Mouse (Mus musculus) CH12.LX (cell line): ENCODE measurements at regions not wholly inside any gene's neighbourhood (a gene's known extent, or its start where the extent isn't known, plus 50 kb on each side); places are given as distances from the start of the nearest gene placed in this dataset.

ENCODE experiments used
- DNase-seq: peaks from one replicate; pipeline ENCODE4 v3.0.0-alpha.2; 2013; ENCODE audit errors: extremely low read depth
- H3K27ac ChIP-seq: 2 replicates; pipeline ENCODE4 v1.5.1; 2012; ENCODE audit warnings: low read depth, mild to moderate bottlenecking, control low read depth, moderate library complexity; ENCODE audit not compliant: insufficient read depth
- H3K27me3 ChIP-seq: replicated peaks from 2 replicates; pipeline ENCODE3; 2012; ENCODE audit warnings: inconsistent platforms
- H3K36me3 ChIP-seq, 2 experiments: replicated peaks in 1 of 2; 2 replicates each; pipeline versions ENCODE3 to v1.6.1; 2012; ENCODE audit warnings: inconsistent platforms in 1 of 2, low read length in 1 of 2, mild to moderate bottlenecking in 1 of 2, mixed read lengths in 1 of 2, moderate library complexity in 1 of 2; ENCODE audit not compliant: control insufficient read depth in 1 of 2, insufficient read depth in 1 of 2
- H3K4me1 ChIP-seq, 2 experiments: 2 replicates each; pipeline ENCODE4 v1.6.1; 2012; ENCODE audit warnings: inconsistent platforms in 1 of 2, moderate library complexity in 1 of 2; ENCODE audit not compliant: insufficient read depth in 2 of 2, control insufficient read depth in 1 of 2
- H3K4me2 ChIP-seq: 2 replicates; pipeline ENCODE4 v1.6.1; 2012; ENCODE audit warnings: low read depth, mild to moderate bottlenecking, control low read depth; ENCODE audit not compliant: poor library complexity, insufficient read depth, severe bottlenecking
- H3K4me3 ChIP-seq, 3 experiments: fragments of 150-350 bp in 1 of 3; sonication (generic) in 1 of 3; replicated peaks in 1 of 3; 2 replicates each; pipeline versions ENCODE3 to v1.5.1; 2011 to 2012; ENCODE audit warnings: low read depth in 2 of 3, low read length in 2 of 3, mild to moderate bottlenecking in 2 of 3, moderate library complexity in 2 of 3, control low read depth in 1 of 3, improper control_type of control experiment in 1 of 3, inconsistent platforms in 1 of 3, mixed read lengths in 1 of 3; ENCODE audit not compliant: poor library complexity in 1 of 3
- H3K79me2 ChIP-seq: replicated peaks from 2 replicates; pipeline ENCODE4 v1.6.1; 2012; ENCODE audit warnings: mild to moderate bottlenecking, moderate library complexity; ENCODE audit not compliant: control insufficient read depth, poor library complexity, insufficient read depth, severe bottlenecking; ENCODE audit errors: extremely low read depth
- H3K9ac ChIP-seq: 2 replicates; pipeline ENCODE4 v1.6.1; 2012; ENCODE audit warnings: low read depth, mild to moderate bottlenecking, control low read depth, moderate library complexity; ENCODE audit not compliant: insufficient read depth
- H3K9me3 ChIP-seq: replicated peaks from 2 replicates; pipeline ENCODE3; 2012; ENCODE audit warnings: low read length, inconsistent platforms, mixed read lengths
- BHLHE40 ChIP-seq: IDR thresholded peaks from 2 replicates; pipeline ENCODE4 v1.6.1; 2011; ENCODE audit warnings: mild to moderate bottlenecking, low read depth, low read length, improper control_type of control experiment
- CHD2 ChIP-seq: IDR thresholded peaks from 2 replicates; pipeline ENCODE4 v1.6.1; 2011; ENCODE audit warnings: low read length, improper control_type of control experiment
- CTCF ChIP-seq, 2 experiments: IDR thresholded peaks in 1 of 2; conservative IDR thresholded peaks in 1 of 2; 2 replicates each; pipeline ENCODE4 v1.5.1; 2011 to 2012; ENCODE audit warnings: low read depth in 2 of 2, low read length in 2 of 2, improper control_type of control experiment in 1 of 2, inconsistent platforms in 1 of 2, mild to moderate bottlenecking in 1 of 2, moderate library complexity in 1 of 2
- ELF1 ChIP-seq: IDR thresholded peaks from 2 replicates; pipeline ENCODE4 v1.6.1; 2014; ENCODE audit warnings: low read depth, mild to moderate bottlenecking, inconsistent platforms, low read length, improper control_type of control experiment
- EP300 ChIP-seq: IDR thresholded peaks from 2 replicates; pipeline ENCODE4 v1.6.1; 2011; ENCODE audit warnings: low read length, improper control_type of control experiment
- HCFC1 ChIP-seq: IDR thresholded peaks from 2 replicates; pipeline ENCODE4 v1.6.1; 2012; ENCODE audit warnings: low read depth, mild to moderate bottlenecking, inconsistent platforms, low read length, improper control_type of control experiment
- IRF4 ChIP-seq: IDR thresholded peaks from 2 replicates; pipeline ENCODE4 v1.6.1; 2014; ENCODE audit warnings: low read depth, mild to moderate bottlenecking, inconsistent platforms, low read length, improper control_type of control experiment
- JUND ChIP-seq: conservative IDR thresholded peaks from 2 replicates; pipeline ENCODE4 v1.6.1; 2011; ENCODE audit warnings: low read depth, low read length, improper control_type of control experiment
- MAZ ChIP-seq: IDR thresholded peaks from 2 replicates; pipeline ENCODE4 v1.6.1; 2012; ENCODE audit warnings: low read depth, mild to moderate bottlenecking, inconsistent platforms, low read length, improper control_type of control experiment, moderate library complexity
- MEF2A ChIP-seq: IDR thresholded peaks from 2 replicates; pipeline ENCODE4 v1.6.1; 2014; ENCODE audit warnings: low read depth, mild to moderate bottlenecking, inconsistent platforms, low read length, improper control_type of control experiment, borderline replicate concordance
- MXI1 ChIP-seq: IDR thresholded peaks from 2 replicates; pipeline ENCODE4 v1.6.1; 2011; ENCODE audit warnings: mild to moderate bottlenecking, low read depth, low read length, improper control_type of control experiment
- MYC ChIP-seq: IDR thresholded peaks from 2 replicates; pipeline ENCODE4 v1.6.1; 2011; ENCODE audit warnings: low read depth, mild to moderate bottlenecking, improper control_type of control experiment, low read length
- NRF1 ChIP-seq: IDR thresholded peaks from 2 replicates; pipeline ENCODE4 v1.6.1; 2014; ENCODE audit warnings: low read depth, mild to moderate bottlenecking, inconsistent platforms, low read length, improper control_type of control experiment, moderate library complexity
- POLR2A ChIP-seq: IDR thresholded peaks from 2 replicates; pipeline ENCODE4 v1.6.1; 2011; ENCODE audit warnings: low read depth, mild to moderate bottlenecking, improper control_type of control experiment, low read length
- RAD21 ChIP-seq: IDR thresholded peaks from 2 replicates; pipeline ENCODE4 v1.6.1; 2011; ENCODE audit warnings: low read depth, mild to moderate bottlenecking, low read length, improper control_type of control experiment, moderate library complexity
- SIN3A ChIP-seq: IDR thresholded peaks from 2 replicates; pipeline ENCODE4 v1.6.1; 2012; ENCODE audit warnings: low read length, improper control_type of control experiment, inconsistent platforms
- SMC3 ChIP-seq: IDR thresholded peaks from 2 replicates; pipeline ENCODE4 v1.6.1; 2011; ENCODE audit warnings: low read depth, low read length, improper control_type of control experiment
- TBP ChIP-seq: conservative IDR thresholded peaks from 2 replicates; pipeline ENCODE4 v1.6.1; 2011; ENCODE audit warnings: low read depth, low read length, improper control_type of control experiment
- UBTF ChIP-seq: IDR thresholded peaks from 2 replicates; pipeline ENCODE4 v1.6.1; 2012; ENCODE audit warnings: low read depth, mild to moderate bottlenecking, inconsistent platforms, low read length, improper control_type of control experiment, moderate library complexity
- USF1 ChIP-seq: IDR thresholded peaks from 2 replicates; pipeline ENCODE4 v1.6.1; 2014; ENCODE audit warnings: low read depth, mild to moderate bottlenecking, inconsistent platforms, low read length, improper control_type of control experiment
- ZC3H11A ChIP-seq: IDR thresholded peaks from 2 replicates; pipeline ENCODE4 v1.6.1; 2012; ENCODE audit warnings: low read depth, mild to moderate bottlenecking, inconsistent platforms, low read length, improper control_type of control experiment
- ZKSCAN1 ChIP-seq: IDR thresholded peaks from 2 replicates; pipeline ENCODE4 v1.6.1; 2012; ENCODE audit warnings: low read depth, inconsistent platforms, low read length, improper control_type of control experiment, borderline replicate concordance
- ZMIZ1 ChIP-seq: IDR thresholded peaks from 2 replicates; pipeline ENCODE4 v1.6.1; 2012; ENCODE audit warnings: low read depth, mild to moderate bottlenecking, inconsistent platforms, low read length, improper control_type of control experiment
- ZNF384 ChIP-seq: IDR thresholded peaks from 2 replicates; pipeline ENCODE4 v1.6.1; 2012; ENCODE audit warnings: low read depth, low read length, improper control_type of control experiment, inconsistent platforms
- dilution Hi-C: fragments of 300-500 bp; cut with MboI; formaldehyde crosslinking; loops from 2 replicates; pipeline ENCODE4 v1.14.3; 2020; ENCODE audit warnings: low sequenced_read_pairs; ENCODE audit not compliant: extremely low pct_unique_long_range_greater_than_20kb, extremely low pct_ligation_motif_present
- in situ Hi-C: fragments of 300-500 bp; cut with MboI; formaldehyde crosslinking; loops from 3 replicates; pipeline ENCODE4 v1.14.3; 2019; ENCODE audit warnings: low sequenced_read_pairs, low pct_ligation_motif_present, low pct_unique_long_range_greater_than_20kb, mixed read lengths

DNA sequence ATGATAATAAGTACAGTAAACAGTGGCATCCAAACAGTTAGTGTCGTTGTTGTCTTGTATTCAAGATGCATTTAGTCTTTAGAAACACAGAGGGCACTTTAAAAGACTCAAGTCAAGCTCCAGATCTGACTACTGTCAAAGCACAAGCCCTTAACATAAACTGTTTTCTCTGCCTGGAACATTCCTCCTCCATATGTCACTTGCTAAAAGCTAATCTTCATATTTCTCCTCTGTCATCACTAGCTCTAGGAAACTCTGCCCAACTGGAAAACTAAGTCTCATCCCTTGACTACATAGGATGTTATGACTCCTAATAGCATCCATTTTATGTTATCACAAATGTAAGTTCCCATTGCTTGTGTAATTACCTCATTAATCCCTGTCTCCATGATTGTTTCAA lies 85.8 kb downstream of the Cep44 start:
- no peak for TF ChIP-seq HCFC1
- no peak for TF ChIP-seq ZC3H11A
- TF ChIP-seq SIN3A: no peak
- no peak for TF ChIP-seq JUND
- TF ChIP-seq ELF1: no peak
- no peak for TF ChIP-seq MXI1
- TF ChIP-seq RAD21: no peak
- TF ChIP-seq ZNF384: no peak
- no peak for TF ChIP-seq CTCF (conservative IDR thresholded peaks at IDR 0.05 in 1 of 2, IDR thresholded peaks at IDR 0.05 in 1 of 2; ENCODE audit: low read depth in 2 of 2, low read length in 2 of 2)
- no peak for TF ChIP-seq MAZ
- TF ChIP-seq, all 38 proteins: peak for 0
- no peaks in the 10 kb centered on the region for H3K79me2 ChIP-seq
- no peak overlapping the region for H3K27ac ChIP-seq
- no peak overlapping the region for H3K4me2 ChIP-seq
- H3K4me3 ChIP-seq: no peak overlapping the region
- DNase-seq: no peak
- dilution Hi-C loops (no loop called here), in situ Hi-C loops (no loop called here)
- no peaks in the 10 kb centered on the region for H3K9me3 ChIP-seq
- no peak overlapping the region for H3K9ac ChIP-seq
- no peaks in the 10 kb centered on the region for H3K27me3 ChIP-seq
- H3K36me3 ChIP-seq: no peaks in the 10 kb centered on the region
- H3K4me1 ChIP-seq: no peaks in the 10 kb centered on the region

- H3K79me2 ChIP-seq: no peaks in the 10 kb centered on the region
- H3K4me1 ChIP-seq: no peaks in the 10 kb centered on the region
- no peaks in the 10 kb centered on the region for H3K36me3 ChIP-seq
- no peaks in the 10 kb centered on the region for H3K27me3 ChIP-seq
- H3K27ac ChIP-seq: no peak overlapping the region
- dilution Hi-C loops (no loop called here), in situ Hi-C loops (no loop called here)
- TF ChIP-seq ZKSCAN1 (no peak), TBP (no peak), ZNF384 (no peak), UBTF (no peak), MXI1 (no peak), NRF1 (no peak), EP300 (no peak)
- no peaks in the 10 kb centered on the region for H3K9me3 ChIP-seq
- no peak for DNase-seq
- no peak overlapping the region for H3K4me2 ChIP-seq
- H3K4me3 ChIP-seq: no peak overlapping the region
- no peak overlapping the region for H3K9ac ChIP-seq
These were observed 99.9 kb downstream of the Cep44 start for GRCm38 (mm10) chr8:56450982-56451381.

- peak; percentile 7 for DNase-seq
- in situ Hi-C loops (no loop called here), dilution Hi-C loops (no loop called here)
- no peak for TF ChIP-seq ZC3H11A
- TF ChIP-seq RAD21: no peak
- TF ChIP-seq CHD2: no peak
- TF ChIP-seq ZMIZ1: no peak
- TF ChIP-seq SIN3A: no peak
- no peak for TF ChIP-seq USF1
- TF ChIP-seq MEF2A: no peak
- no peak for TF ChIP-seq SMC3
- TF ChIP-seq BHLHE40: no peak
- no peak for TF ChIP-seq POLR2A
- TF ChIP-seq MYC: no peak
- TF ChIP-seq IRF4: no peak
- no peak for TF ChIP-seq MAZ
- H3K27me3 ChIP-seq: no peaks in the 10 kb centered on the region
- H3K9ac ChIP-seq: no peak overlapping the region
- no peak overlapping the region for H3K4me2 ChIP-seq
- H3K4me1 ChIP-seq: no peaks in the 10 kb centered on the region
- no peak overlapping the region for H3K27ac ChIP-seq
- H3K79me2 ChIP-seq: no peaks in the 10 kb centered on the region
- no peak overlapping the region for H3K4me3 ChIP-seq
- H3K9me3 ChIP-seq: no peaks in the 10 kb centered on the region
- no peaks in the 10 kb centered on the region for H3K36me3 ChIP-seq
These were observed 107.2 kb downstream of the Cep44 start for GRCm38 (mm10) chr8:56443676-56444075.
